Mouse (Mus musculus) B cell, adult 2 months (primary cell): ENCODE measurements around the gene Borcs8.
A peak's percentile ranks its signal among the peaks of the same experiment; 100 is the strongest.

ENCODE experiments used
- DNase-seq, 2 experiments: peaks; one replicate each; pipeline ENCODE4 v3.0.0; 2022

The Borcs8 gene

GRCm38 (mm10) chr8:70139026-70139857, at the start of gene Borcs8, which contains the start of the genes Rfxank and Mef2b:
Borcs8 (plus strand) TSS chr8:70139499.
Rfxank (minus strand) TSS chr8:70139154.
Mef2b (plus strand) TSS chr8:70139711.
- peak; percentile 99 to 100 for DNase-seq

- no peak for DNase-seq
These were observed 46.5 kb upstream of the Borcs8 start for GRCm38 (mm10) chr8:70092786-70093185.

- DNase-seq = no peak
These were observed 40.0 kb upstream of the Borcs8 start for GRCm38 (mm10) chr8:70099276-70099675.

GRCm38 (mm10) chr8:70100241-70100640, 39.1 kb upstream of the Borcs8 start:
- no peak for DNase-seq

GRCm38 (mm10) chr8:70104506-70104905, 34.8 kb upstream of the Borcs8 start:
- DNase-seq = peak; percentile 75 to 80

DNA sequence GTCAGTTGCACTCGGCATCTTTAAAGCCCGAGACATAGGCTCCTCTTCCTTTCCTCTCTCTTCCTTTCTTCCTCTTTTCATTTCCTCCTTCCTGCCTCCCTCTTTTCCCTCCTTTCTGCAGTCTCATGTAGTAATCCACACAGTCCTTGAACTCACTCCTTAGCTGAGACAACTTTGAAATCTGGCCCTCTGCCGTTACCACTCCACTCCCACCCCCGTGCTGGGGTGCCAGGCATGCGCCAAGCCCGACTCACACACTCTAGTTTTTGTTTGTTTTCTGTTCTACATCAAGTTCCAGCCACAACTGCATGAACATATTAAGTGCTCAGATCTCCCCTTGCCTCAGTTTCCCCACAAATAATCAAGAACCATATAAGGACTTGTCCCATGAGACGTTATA, 34.4 kb upstream of the Borcs8 start:
- DNase-seq = no peak

DNA sequence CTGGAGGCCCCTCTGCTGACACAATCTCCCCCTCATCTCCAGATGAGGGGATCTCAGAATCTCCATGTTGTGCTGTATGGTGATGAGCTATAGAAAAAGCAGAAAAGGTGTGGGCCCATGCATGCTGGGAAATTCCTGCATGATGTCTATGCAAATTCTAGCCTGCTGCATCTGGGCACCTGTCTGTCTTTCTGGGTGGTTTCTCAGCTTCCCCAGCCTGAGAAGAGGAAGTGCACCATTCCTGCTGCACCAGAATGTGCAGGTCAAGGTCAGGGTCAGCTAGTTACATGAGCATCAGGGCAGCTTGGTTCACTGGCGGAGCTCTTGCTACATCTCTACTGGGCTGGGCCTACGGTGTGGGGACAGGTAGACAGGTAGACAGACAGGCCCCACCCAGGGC, 28.8 kb upstream of the Borcs8 start:
- peak; percentile 38 to 49 for DNase-seq

DNA sequence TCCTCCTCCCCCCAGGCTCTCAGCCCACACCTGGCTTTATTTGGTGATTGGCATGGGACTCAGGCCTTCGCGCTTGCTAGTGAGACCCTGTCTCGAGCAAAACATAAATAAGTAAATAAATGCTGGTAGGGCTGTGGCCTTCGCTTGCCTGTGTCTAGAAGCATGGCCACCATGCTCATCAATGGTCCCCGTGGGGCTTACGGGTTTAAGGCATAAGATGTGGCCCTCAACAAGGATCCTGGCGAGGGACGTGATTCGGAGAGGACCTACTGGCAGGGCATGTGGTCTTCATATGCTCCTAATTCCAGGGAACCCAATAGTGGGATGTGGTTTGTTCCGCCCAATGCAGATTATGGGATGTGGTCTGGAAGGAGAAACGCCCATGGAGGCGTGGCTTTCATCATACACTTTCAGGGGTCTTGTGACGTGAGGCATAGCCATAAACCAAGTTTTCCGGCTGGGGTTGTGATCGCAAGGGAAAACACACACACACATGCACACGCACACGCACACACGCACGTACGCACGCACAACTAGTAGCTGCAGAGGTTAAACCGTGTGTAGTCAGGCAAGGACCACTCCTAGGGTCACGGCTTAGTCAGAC, 28.0 kb upstream of the Borcs8 start:
- DNase-seq = no peak

GRCm38 (mm10) chr8:70112401-70113016, 26.8 kb upstream of the Borcs8 start:
- DNase-seq = peak; percentile 25 to 27

- DNase-seq = no peak
These were observed 24.8 kb upstream of the Borcs8 start for GRCm38 (mm10) chr8:70114488-70114887.

DNA sequence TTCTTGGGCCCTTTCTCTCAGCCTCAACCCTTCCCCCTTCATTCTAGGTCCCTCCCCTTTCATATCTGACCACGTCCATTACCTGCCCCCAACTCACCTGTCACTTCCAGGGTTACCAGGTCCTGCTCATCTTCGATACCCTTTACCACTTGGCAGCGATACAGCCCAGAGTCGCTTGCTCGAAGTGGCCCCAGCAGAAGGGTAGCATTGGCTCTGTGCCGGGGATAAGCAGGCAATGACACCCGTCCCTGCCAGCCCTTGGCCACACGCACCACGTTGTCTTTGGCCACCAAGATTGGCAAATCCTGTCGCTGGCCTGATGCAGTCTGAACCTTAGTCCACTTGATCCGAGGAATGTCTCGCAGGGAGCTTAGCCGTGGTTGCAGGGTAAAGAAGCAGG, 24.4 kb upstream of the Borcs8 start:
- no peak for DNase-seq

- peak; percentile 48 to 49 for DNase-seq
These were observed 21.7 kb upstream of the Borcs8 start for GRCm38 (mm10) chr8:70117611-70118010.

- DNase-seq = peak; percentile 36 to 50
These were observed 20.3 kb upstream of the Borcs8 start for GRCm38 (mm10) chr8:70118726-70119700.

GRCm38 (mm10) chr8:70120667-70121066, 18.6 kb upstream of the Borcs8 start, which contains the start of gene Ncan:
Ncan (minus strand) TSS chr8:70120873.
- peak; percentile 36 to 48 for DNase-seq

GRCm38 (mm10) chr8:70122863-70123262, 16.4 kb upstream of the Borcs8 start:
- DNase-seq = peak; percentile 41 to 42

GRCm38 (mm10) chr8:70124992-70125391, 14.3 kb upstream of the Borcs8 start:
- no peak for DNase-seq

DNA sequence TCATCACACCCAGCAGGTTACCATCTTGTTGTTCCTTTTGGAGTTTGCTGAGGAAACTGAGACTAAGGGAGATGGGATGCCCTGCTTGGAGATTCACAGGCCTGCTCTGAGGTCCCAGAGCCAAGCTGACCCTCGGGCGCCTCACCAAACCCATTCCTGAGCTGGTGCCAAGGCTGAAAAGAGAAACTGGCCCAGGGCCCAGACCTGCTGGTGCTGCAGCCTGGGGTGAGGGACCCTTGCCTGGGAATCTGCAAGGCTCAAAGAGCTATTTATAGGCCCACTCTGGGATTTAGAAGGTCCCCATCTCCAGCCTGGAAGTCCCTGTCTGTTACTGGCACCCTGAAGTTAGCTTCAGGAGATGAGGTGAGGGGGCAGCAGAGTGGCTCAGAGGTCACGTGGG, 10.9 kb upstream of the Borcs8 start:
- DNase-seq = no peak

GRCm38 (mm10) chr8:70129309-70129952, 9.9 kb upstream of the Borcs8 start:
- no peak for DNase-seq

DNA sequence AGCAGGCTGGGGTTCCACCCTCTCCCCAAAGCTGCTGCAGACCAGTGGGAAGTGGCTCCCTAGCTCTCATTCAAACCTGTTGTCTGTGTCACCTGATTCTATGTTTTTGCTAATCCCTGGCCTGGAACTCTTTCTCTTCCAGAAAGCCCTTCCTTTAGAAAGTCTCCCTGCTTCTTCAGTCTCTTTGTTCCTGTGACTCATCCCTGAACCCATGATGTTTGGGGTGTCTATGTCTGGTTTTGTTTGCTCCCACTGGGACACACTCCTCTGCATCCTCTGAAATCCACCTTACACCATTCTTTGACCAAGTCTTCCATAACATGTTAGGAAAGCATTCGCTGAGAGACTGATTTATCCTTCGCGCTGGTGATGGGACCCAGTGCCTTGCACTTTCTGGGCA, 9.2 kb upstream of the Borcs8 start:
- no peak for DNase-seq

GRCm38 (mm10) chr8:70131166-70131883, 8.0 kb upstream of the Borcs8 start, which contains the start of gene Nr2c2ap:
Nr2c2ap (plus strand) TSS chr8:70131333.
- DNase-seq = peak; percentile 91

DNA sequence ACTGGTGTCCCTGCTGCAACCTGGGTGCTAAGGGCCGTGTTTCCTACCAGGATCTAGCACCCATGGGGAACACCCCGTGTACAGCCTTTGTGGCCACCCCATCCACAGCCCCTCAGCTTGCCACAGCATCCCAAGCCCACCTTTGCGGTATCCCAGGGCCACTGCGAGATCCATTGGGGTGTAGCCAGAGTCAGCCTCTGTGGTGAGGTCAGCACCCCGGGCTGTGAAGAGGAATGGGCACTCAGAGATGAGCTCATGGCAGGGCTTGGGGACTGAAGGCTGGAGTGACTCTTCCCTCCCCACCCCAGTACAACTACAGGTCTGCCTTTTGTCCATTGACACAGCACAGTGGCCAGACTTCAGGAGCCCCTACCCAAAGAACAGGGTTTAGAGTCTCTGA, 5.2 kb upstream of the Borcs8 start:
- no peak for DNase-seq
